Mouse (Mus musculus): ENCODE data around the gene Ttc9c.

DNA sequence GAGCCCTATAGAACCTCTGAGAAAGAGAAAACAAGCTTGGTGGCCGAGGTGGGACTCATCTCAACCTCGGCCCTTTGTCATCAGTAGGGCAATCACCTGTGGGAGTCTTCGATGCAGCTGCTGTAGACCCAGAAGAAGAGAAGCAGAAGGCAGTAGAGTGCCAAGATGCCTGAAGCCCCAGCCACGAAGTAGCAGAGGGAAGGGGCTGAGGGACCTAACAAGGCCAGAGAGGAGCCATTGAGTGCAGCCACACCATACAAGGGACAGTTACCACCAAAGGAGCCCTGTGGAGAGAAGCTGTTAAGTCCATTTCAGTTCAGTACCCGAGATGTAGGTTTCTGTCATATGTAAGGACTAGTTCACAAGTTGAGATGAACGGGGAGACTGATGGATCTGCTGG is 45.7 kb downstream of the Ttc9c start:
- TF ChIP-seq GATA1 (IDR thresholded peaks at IDR 0.05; ENCODE audit: low read length) (no peak), TAL1 (IDR thresholded peaks at IDR 0.05; ENCODE audit: low read length) (no peak)

Measured in erythroblast, embryonic 14.5 days (primary cell).